ENCODE assay signal across 15 mouse cellular contexts in genomic region chr10:74053059-74053458, GRCm38 (mm10).
DNase-seq lines count a peak whose midpoint lies in the region; ATAC-seq and TF ChIP-seq lines count a peak whose summit lies in the region.
"Had no signal": no experiment of that assay in that cellular context is flagged by ENCODE, and none has a peak within 500 bp of the region (broad histone marks: within the 10 kb centered on the region; RNA-seq: fewer than 3 reads in every experiment).

No protein-coding gene starts in this region.

- no peak overlapping the region for H3K4me2 ChIP-seq in forebrain, embryonic 15.5 days (replicated peaks)
- no peak overlapping the region for H3K4me2 ChIP-seq in forebrain, embryonic 11.5 days (ENCODE audit: low read depth, low read length, severe bottlenecking)
- H3K4me2 ChIP-seq in forebrain, postnatal 0 days (ENCODE audit: low read depth), result peak overlapping the region; percentile 18
- H3K4me2 ChIP-seq: heart, embryonic 12.5 days; limb, embryonic 15.5 days; neural tube, embryonic 12.5 days had no signal

- intact Hi-C loops in left cerebral cortex, postnatal 14 days (cut with DNase I), result no loop called here

- 0 out of 2 replicates have a peak, but pooled peaks cover 3% of the 10 kb centered on the region for H3K27me3 ChIP-seq in forebrain, embryonic 15.5 days
- H3K27me3 ChIP-seq in forebrain, embryonic 11.5 days (ENCODE audit: control insufficient read depth, insufficient read depth, low read length), result no peaks in the 10 kb centered on the region
- H3K27me3 ChIP-seq in forebrain, postnatal 0 days (ENCODE audit: insufficient read depth, low read length), result no peaks in the 10 kb centered on the region
- H3K27me3 ChIP-seq: CH12.LX; heart, embryonic 12.5 days; limb, embryonic 15.5 days; megakaryocyte, embryonic 14.5 days; neural tube, embryonic 12.5 days had no signal

- WGBS in forebrain, embryonic 15.5 days, result 31% methylated on average over 9 of the region's 9 CpGs
- WGBS in forebrain, embryonic 11.5 days, result 56% methylated on average over 9 of the region's 9 CpGs
- 22% methylated on average over 9 of the region's 9 CpGs for WGBS in forebrain, postnatal 0 days

- ATAC-seq in forebrain, embryonic 15.5 days (replicated peaks), result peak; percentile 88
- ATAC-seq in forebrain, embryonic 11.5 days (replicated peaks; ENCODE audit: low FRiP score), result no peak
- peak; percentile 91 for ATAC-seq in forebrain, postnatal 0 days

- no peak overlapping the region for H3K27ac ChIP-seq in forebrain, embryonic 15.5 days (replicated peaks)
- no peak overlapping the region for H3K27ac ChIP-seq in forebrain, embryonic 11.5 days (ENCODE audit: low read depth, low read length)
- H3K27ac ChIP-seq in forebrain, postnatal 0 days (ENCODE audit: low read depth, low read length), result no peak overlapping the region
- H3K27ac ChIP-seq: limb, embryonic 15.5 days; neural tube, embryonic 12.5 days had no signal

- no peak for DNase-seq in forebrain, embryonic 11.5 days (ENCODE audit: low spot score)
- DNase-seq in brain, adult 2 months (ENCODE audit: low read depth, low spot score), result peak; percentile 74
- DNase-seq in forebrain, postnatal 0 days, result peak; percentile 83
- DNase-seq in left cerebral cortex, postnatal 14 days (ENCODE audit: low spot score in 2 of 2), result peak; percentile 44 to 61
- DNase-seq in urinary bladder, postnatal 25 days (ENCODE audit: low spot score), result no peak
- DNase-seq in kidney, postnatal 25 days, result no peak
- no peak for DNase-seq in gastrocnemius, adult 18-20 months (ENCODE audit: low spot score)
- DNase-seq: kidney, adult 18-20 months; spleen, adult 18-20 months had no signal

- no peak for TF ChIP-seq CTCF in forebrain, postnatal 0 days (IDR thresholded peaks at IDR 0.05; ENCODE audit: low read depth)

- H3K9me3 ChIP-seq in forebrain, embryonic 15.5 days, result no peaks in the 10 kb centered on the region
- no peaks in the 10 kb centered on the region for H3K9me3 ChIP-seq in forebrain, embryonic 11.5 days (ENCODE audit: control insufficient read depth, low read length)
- no peaks in the 10 kb centered on the region for H3K9me3 ChIP-seq in forebrain, postnatal 0 days (ENCODE audit: low read length)
- H3K9me3 ChIP-seq: heart, embryonic 12.5 days; limb, embryonic 15.5 days; neural tube, embryonic 12.5 days had no signal

- peaks cover 8% of the 10 kb centered on the region; the same call in 1 of the 2 replicates for H3K4me1 ChIP-seq in forebrain, embryonic 15.5 days
- no peaks in the 10 kb centered on the region for H3K4me1 ChIP-seq in forebrain, embryonic 11.5 days (replicated peaks; ENCODE audit: control insufficient read depth, insufficient read depth, low read length)
- no peaks in the 10 kb centered on the region for H3K4me1 ChIP-seq in forebrain, postnatal 0 days (ENCODE audit: insufficient read depth)
- H3K4me1 ChIP-seq: heart, embryonic 12.5 days; limb, embryonic 15.5 days; megakaryocyte, embryonic 14.5 days; neural tube, embryonic 12.5 days had no signal

- H3K4me3 ChIP-seq in forebrain, embryonic 15.5 days, result no peak overlapping the region
- H3K4me3 ChIP-seq in forebrain, embryonic 11.5 days (ENCODE audit: low read depth, low read length), result no peak overlapping the region
- no peak overlapping the region for H3K4me3 ChIP-seq in forebrain, postnatal 0 days (ENCODE audit: low read depth, low read length)
- H3K4me3 ChIP-seq: heart, embryonic 12.5 days; limb, embryonic 15.5 days; megakaryocyte, embryonic 14.5 days; neural tube, embryonic 12.5 days had no signal

- no peaks in the 10 kb centered on the region for H3K36me3 ChIP-seq in forebrain, embryonic 15.5 days
- H3K36me3 ChIP-seq in forebrain, embryonic 11.5 days (ENCODE audit: control insufficient read depth, insufficient read depth, low read length), result no peaks in the 10 kb centered on the region
- H3K36me3 ChIP-seq in forebrain, postnatal 0 days (ENCODE audit: insufficient read depth), result no peaks in the 10 kb centered on the region
- H3K36me3 ChIP-seq: heart, embryonic 12.5 days; limb, embryonic 15.5 days; neural tube, embryonic 12.5 days had no signal

- H3K9ac ChIP-seq in forebrain, embryonic 15.5 days (replicated peaks), result no peak overlapping the region
- H3K9ac ChIP-seq in forebrain, embryonic 11.5 days (ENCODE audit: low read length), result no peak overlapping the region
- no peak overlapping the region for H3K9ac ChIP-seq in forebrain, postnatal 0 days
- H3K9ac ChIP-seq: heart, embryonic 12.5 days; limb, embryonic 15.5 days; neural tube, embryonic 12.5 days had no signal

Comparison
In these comparisons a context has a peak if more than half of its experiments do, and no peak if none do; other contexts are left out.
1. DNase-seq: peak in brain, adult 2 months (single experiment), forebrain, postnatal 0 days (single experiment) and left cerebral cortex, postnatal 14 days (2 of 2); none in forebrain, embryonic 11.5 days (single experiment), urinary bladder, postnatal 25 days (single experiment), kidney, postnatal 25 days (0 of 2) and gastrocnemius, adult 18-20 months (single experiment).